In the genomic region with DNA sequence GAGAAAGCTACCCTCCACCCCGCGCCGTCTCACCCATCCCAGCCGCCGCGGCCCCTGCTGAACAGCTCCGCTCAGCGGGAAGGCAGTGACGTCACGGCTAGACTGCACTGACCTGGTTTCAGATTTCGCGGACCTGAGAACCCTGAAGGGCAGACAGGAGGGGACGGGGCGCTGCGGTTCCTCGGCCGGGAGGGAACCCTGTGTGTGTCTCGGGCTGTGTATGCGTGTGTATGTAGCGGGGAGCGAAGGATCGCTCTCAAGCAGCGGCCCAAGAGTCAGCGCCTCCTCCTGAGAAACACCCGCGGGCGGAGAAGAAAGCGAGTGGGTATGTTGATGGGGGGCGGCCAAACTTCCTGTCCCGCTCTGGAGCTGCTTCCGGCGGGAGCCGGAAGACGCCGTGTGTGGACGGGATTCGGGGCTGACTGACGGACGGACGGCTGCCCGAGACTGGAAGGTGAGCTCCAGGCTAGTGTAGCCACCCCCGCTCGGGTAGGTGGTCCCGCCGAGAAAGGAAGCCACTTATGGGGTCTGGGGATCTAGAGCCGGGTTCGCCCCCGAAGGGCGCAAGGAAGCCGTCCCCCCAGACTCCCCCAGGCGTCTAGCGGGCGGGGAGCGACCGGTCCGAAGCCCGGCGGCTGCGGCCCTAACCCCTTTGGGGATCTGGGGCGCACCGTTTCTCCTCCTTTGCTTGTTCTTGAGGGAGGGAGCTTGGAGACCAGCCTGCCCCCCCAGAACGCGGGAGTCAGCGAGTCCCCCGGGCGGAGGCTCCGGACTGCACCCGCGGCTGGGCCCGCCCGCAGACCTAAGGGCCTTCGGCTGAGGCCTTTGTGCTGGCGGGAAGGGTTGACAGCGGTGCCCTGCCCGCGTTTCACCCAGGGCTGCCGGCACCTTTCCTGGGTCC, we compare ENCODE assay signal across 8 mouse cellular contexts. TPM values are rescaled to one million over a fixed set of nuclear protein-coding genes. Genes with fewer than 3 reads are reported as not detected.
A peak's percentile ranks its signal among the peaks of the same experiment; 100 is the strongest.
DNase-seq lines count a peak whose midpoint lies in the region; ATAC-seq and TF ChIP-seq lines count a peak whose summit lies in the region.

A gene (plus strand): TSS at position 132 of the 901 bp plus-strand sequence.

- intact Hi-C loops in heart, postnatal 14 days (cut with DNase I), result no loop called here

- H3K9me3 ChIP-seq in ES-Bruce4 (replicated peaks; ENCODE audit: control insufficient read depth, insufficient read depth, low read length, poor library complexity, severe bottlenecking), result no peaks in the 10 kb centered on the region
- H3K9me3 ChIP-seq in forebrain, embryonic 14.5 days (replicated peaks; ENCODE audit: control insufficient read depth, low read length), result no peaks in the 10 kb centered on the region
- no peaks in the 10 kb centered on the region for H3K9me3 ChIP-seq in neural tube, embryonic 15.5 days (replicated peaks)

- H3K4me1 ChIP-seq in ES-Bruce4 (ENCODE audit: control insufficient read depth, insufficient read depth, low read length), result no peaks in the 10 kb centered on the region
- peaks cover 12% of the 10 kb centered on the region for H3K4me1 ChIP-seq in forebrain, embryonic 14.5 days (ENCODE audit: control insufficient read depth, insufficient read depth, low read length)
- H3K4me1 ChIP-seq in neural tube, embryonic 15.5 days, result peaks cover 27% of the 10 kb centered on the region

- DNase-seq in forebrain, embryonic 14.5 days (ENCODE audit: low spot score), result peak; percentile 89
- DNase-seq in heart, postnatal 14 days, result peak; percentile 86 to 88
- DNase-seq in layer of hippocampus, adult 11-12 months (ENCODE audit: low spot score), result peak; percentile 80
- DNase-seq in lung, adult 18-20 months, result peak; percentile 87 to 90
- peak; percentile 88 for DNase-seq in testis, postnatal 14 days (ENCODE audit: low spot score)

- H3K27me3 ChIP-seq in ES-Bruce4 (ENCODE audit: control insufficient read depth, insufficient read depth, low read length, poor library complexity, severe bottlenecking), result no peaks in the 10 kb centered on the region
- no peaks in the 10 kb centered on the region for H3K27me3 ChIP-seq in forebrain, embryonic 14.5 days (replicated peaks; ENCODE audit: control insufficient read depth, insufficient read depth, low read length)
- H3K27me3 ChIP-seq in neural tube, embryonic 15.5 days (replicated peaks), result no peaks in the 10 kb centered on the region

- peak within 1 kb of the TSS; percentile 82 for H3K9ac ChIP-seq in ES-Bruce4 (ENCODE audit: low read depth, poor library complexity, severe bottlenecking)
- H3K9ac ChIP-seq in forebrain, embryonic 14.5 days (ENCODE audit: low read length), result peak within 1 kb of the TSS; percentile 97
- H3K9ac ChIP-seq in neural tube, embryonic 15.5 days (replicated peaks), result peak within 1 kb of the TSS; percentile 92

- no peak within 1 kb of the TSS for H3K27ac ChIP-seq in ES-Bruce4 (ENCODE audit: insufficient read depth, low read length)
- peak within 1 kb of the TSS; percentile 95 for H3K27ac ChIP-seq in forebrain, embryonic 14.5 days (ENCODE audit: low read depth, low read length)
- peak within 1 kb of the TSS; percentile 95 for H3K27ac ChIP-seq in neural tube, embryonic 15.5 days (replicated peaks)

- 0 out of 2 replicates have a peak, but pooled peaks have one; percentile 43 for TF ChIP-seq EP300 in ES-Bruce4 (IDR thresholded peaks at IDR 0.05; ENCODE audit: insufficient read depth, low read depth, low read length)

- no peaks in the 10 kb centered on the region for H3K36me3 ChIP-seq in ES-Bruce4 (ENCODE audit: control insufficient read depth, insufficient read depth, low read length, poor library complexity, severe bottlenecking)
- H3K36me3 ChIP-seq in forebrain, embryonic 14.5 days (ENCODE audit: control insufficient read depth, insufficient read depth, low read length), result no peaks in the 10 kb centered on the region
- H3K36me3 ChIP-seq in neural tube, embryonic 15.5 days, result no peaks in the 10 kb centered on the region

- no peak for TF ChIP-seq CTCF in ES-Bruce4 (IDR thresholded peaks at IDR 0.05; ENCODE audit: low read depth, low read length)

- H3K4me2 ChIP-seq in forebrain, embryonic 14.5 days (ENCODE audit: low read length), result peak within 1 kb of the TSS; percentile 89
- H3K4me2 ChIP-seq in neural tube, embryonic 15.5 days, result peak within 1 kb of the TSS; percentile 88

- H3K4me3 ChIP-seq in ES-Bruce4 (ENCODE audit: low read depth, low read length), result peak within 1 kb of the TSS; percentile 74
- peak within 1 kb of the TSS; percentile 98 for H3K4me3 ChIP-seq in forebrain, embryonic 14.5 days (ENCODE audit: low read depth, low read length)
- peak within 1 kb of the TSS; percentile 97 for H3K4me3 ChIP-seq in neural tube, embryonic 15.5 days (replicated peaks)

- under 1% methylated on average over 77 of the region's 77 CpGs for WGBS in forebrain, embryonic 14.5 days
- under 1% methylated on average over 77 of the region's 77 CpGs for WGBS in neural tube, embryonic 15.5 days

- peak; percentile 60 for TF ChIP-seq POLR2A in ES-Bruce4 (IDR thresholded peaks at IDR 0.05; ENCODE audit: insufficient read depth, low read length)

- peak; percentile 86 for ATAC-seq in cerebellum, adult (ENCODE audit: insufficient number of reproducible peaks, low FRiP score, low TSS enrichment)
- peak; percentile 96 for ATAC-seq in forebrain, embryonic 14.5 days
- peak; percentile 93 for ATAC-seq in neural tube, embryonic 15.5 days (ENCODE audit: low FRiP score)

RNA-seq across cellular contexts. Expression of the gene that starts here (rescaled TPM):
- 37.3 and 41.7 TPM in 2 replicates for polyA plus RNA-seq in ES-Bruce4 (2011; ENCODE audit: insufficient read depth, insufficient read length, low read depth, missing spikeins)
- 89.6 and 104 TPM in 2 replicates for polyA plus RNA-seq in forebrain, embryonic 14.5 days (2014; fragmentation: Nextera tagmentation; extraction: Ambion mirVana)
- 10 to 100 TPM; 30.6 to 31.7 TPM for total RNA-seq in heart, postnatal 14 days (2021)
- 60.6 and 61.2 TPM in 2 replicates for polyA plus RNA-seq in neural tube, embryonic 15.5 days (2015; fragmentation: Nextera tagmentation; extraction: Ambion mirVana)
